Mouse (Mus musculus): ENCODE measurements at regions not wholly inside any gene's neighbourhood (a gene's known extent, or its start where the extent isn't known, plus 50 kb on each side); places are given as distances from the start of the nearest gene placed in this dataset.

DNA sequence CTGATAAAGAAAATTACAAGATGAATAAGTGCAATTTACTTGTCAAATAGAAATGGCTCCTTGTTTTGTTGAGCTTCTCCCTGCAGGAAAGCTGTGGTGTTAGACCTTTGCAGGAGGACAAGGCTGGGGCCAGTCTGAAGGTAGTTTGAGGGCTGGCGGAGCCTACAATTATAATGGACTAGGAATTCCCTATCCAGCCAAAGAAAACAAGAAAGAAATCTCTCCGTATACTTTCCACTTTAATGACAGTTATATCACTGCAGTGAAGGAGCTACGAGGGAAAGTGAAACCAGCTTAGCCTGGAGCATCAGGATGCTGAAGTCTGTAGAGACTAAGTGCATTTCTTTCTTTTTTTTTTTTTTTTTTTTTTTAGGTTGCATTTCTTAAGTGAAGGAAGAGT is 104.8 kb upstream of the Sstr4 start:
- no peak for DNase-seq (ENCODE audit: low read depth)

DNA sequence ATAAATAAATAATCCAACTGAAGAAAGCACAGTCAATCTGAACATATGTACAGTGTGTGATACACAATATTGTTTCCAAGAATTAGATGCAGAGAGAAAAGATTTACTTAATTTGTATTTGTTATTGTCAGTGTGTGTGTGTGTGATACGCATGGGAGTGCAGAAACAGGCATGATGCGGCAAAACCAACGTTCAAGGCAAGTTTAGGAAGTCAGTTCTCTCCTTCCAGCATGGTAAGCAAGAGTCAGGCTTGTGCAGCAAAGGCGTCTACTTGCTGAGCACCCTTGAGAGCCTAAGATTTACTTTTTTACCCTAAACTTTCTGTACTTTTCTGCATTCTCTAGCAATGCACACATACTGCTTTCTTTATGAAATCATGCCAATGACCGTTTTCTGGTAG is 102.7 kb upstream of the Sstr4 start:
- no peak for DNase-seq (ENCODE audit: low read depth)

DNA sequence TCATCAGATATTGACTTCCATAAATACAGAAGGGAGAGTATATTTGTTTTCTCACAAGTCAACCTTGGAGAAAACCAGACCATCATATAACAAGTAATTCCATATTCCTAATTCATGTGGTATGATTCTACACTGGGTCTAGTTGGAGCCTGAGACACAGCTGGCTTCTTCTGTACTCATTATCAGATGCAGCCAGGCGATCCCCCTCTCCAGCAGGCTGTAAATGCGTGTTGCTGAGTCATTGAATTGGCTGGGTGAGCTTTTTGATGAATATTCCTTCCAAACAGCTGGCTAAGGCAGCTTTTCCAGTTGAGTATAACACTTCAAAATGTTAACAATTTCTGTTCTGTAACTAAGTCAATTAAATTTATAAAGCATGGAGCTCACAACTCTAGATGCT is 102.2 kb upstream of the Sstr4 start:
- DNase-seq (ENCODE audit: low read depth): peak; percentile 1

DNA sequence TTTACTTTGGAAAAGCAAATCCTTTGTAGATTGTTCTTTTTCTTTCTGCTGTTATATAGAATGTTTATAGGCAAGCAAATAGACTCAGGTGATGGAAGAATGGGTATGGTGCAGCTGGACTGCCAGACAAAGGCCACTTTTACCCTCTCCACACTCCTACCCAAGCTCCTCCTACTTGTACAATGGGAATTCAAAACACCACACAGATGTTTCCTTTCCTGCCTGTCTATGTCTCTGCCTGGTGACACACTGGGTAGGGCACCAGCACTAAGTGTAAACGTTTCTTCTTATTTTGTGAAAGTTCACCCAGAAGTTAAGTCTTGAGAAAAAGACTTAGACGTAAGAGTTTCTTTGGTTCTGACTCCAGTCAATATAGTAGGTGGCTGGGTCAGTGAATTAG is 94.3 kb upstream of the Sstr4 start:
- DNase-seq (ENCODE audit: low read depth): no peak

DNA sequence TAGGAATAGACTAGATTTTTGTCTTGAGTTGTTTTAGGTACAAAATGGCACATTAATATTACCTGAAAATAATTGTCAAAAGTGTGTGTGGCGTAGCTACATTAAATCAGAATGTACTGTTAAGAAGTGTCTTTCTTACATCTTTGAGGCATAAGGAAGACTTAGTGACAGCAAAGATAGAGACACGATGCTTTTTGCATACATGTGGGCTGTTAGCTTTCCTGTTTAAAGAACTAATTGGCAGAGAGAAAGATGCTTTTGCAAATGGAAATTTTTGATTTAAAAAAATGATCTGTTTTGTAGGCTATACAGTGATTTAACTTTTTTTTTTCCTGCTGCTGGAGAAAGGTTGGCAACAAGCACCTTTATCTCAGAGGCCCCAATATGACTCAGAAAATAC is 82.9 kb upstream of the Sstr4 start:
- DNase-seq (ENCODE audit: low read depth): no peak

DNA sequence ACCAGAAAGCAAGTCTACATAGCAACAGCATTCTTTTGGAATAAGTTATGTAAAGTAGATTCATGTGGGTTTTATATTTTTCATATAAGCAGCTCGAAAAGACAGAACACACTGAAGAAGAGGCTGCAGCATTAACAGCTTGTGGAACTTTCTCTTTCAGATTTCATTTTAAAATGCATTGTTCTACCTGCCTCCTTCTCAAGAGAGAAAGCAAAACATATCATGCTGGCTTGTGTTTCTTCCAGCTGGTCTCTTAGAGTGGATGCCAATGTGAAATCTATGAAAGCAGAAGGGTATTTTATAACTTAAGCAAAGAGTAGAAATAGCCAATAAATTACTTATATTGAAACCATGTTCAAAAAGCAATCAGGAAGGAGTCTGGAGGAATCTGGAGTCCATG is 74.2 kb upstream of the Sstr4 start:
- DNase-seq (ENCODE audit: low read depth): no peak

DNA sequence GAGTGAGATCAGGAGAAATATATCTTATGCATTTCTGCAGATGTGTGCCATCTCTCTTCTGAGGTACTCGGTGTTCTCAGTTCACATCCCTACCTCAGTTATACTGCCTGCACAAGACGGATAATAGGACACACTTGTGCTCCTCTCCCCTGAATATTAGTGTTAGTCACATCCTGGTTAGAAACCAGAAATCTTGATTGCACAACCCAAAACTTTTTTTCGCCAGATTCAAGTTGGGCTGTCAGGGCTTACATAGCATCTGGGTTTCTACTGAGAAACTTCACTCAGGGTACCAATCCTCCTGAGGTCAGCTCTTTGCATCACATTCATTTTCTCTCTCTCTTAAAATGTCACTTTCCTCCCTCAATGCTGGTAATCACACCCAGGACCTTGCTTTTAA is 69.8 kb upstream of the Sstr4 start:
- no peak for DNase-seq (ENCODE audit: low read depth)

DNA sequence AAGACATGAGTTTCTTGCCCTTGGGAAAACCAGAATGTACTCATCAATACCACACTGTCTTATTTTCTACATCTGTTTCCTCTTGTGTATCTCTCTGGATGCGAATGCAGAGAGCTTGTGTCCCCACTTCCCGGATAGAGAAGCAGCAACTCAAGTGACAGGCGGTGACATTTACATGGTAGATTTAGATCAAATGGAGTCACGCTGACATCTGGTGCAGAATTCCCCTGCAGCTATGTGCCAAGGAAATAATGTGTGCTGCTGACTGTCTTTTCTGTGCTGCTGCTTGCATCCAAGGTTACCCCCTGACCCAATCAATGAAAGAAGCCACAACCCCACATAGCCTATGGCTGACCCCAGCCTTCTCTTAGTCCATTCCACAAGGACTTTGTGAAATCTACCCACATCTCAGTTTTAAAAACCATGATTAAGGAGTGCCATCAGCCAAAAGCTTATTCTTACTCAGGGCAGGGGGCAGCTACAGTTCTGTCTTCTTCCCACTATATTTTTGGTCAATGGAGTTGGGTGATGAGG is 69.2 kb upstream of the Sstr4 start:
- DNase-seq (ENCODE audit: low read depth): no peak

DNA sequence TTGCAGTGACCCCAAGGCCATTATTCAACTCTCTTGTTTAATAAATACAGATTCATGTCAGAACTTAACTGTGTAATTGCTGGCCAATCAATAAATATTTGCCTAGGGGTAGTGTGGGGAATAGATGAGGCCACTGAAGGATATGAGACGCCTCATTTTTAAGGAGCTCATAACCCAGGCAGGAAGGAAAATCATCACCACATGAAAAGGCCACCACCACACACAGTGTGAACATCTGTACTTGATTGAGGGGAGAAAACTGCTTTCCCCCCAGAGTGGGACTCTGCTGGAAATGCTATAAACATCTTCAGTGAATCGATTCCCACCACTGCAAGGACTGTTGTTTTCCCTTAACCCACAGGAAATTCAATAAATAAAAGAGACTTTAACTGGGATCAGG is 68.7 kb upstream of the Sstr4 start:
- DNase-seq (ENCODE audit: low read depth): no peak

DNA sequence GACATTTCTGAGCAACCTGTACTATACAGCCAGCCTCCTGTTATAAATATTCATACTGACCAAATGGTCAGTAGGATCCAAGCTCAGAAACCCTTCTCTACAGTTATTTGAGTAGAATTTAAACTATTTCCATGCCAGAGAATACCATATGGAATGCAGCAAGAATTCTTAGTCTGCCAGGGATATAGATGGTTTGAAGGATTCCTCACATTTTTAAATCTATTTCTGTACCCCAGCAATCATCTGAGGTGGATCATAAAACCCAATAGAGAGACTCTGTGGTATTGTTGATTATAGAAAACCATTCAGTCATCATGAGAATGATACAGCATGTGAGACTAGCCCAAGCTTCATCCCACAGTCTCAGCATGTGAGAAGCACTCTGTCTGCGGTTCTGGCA is 67.6 kb upstream of the Sstr4 start:
- no peak for DNase-seq (ENCODE audit: low read depth)

DNA sequence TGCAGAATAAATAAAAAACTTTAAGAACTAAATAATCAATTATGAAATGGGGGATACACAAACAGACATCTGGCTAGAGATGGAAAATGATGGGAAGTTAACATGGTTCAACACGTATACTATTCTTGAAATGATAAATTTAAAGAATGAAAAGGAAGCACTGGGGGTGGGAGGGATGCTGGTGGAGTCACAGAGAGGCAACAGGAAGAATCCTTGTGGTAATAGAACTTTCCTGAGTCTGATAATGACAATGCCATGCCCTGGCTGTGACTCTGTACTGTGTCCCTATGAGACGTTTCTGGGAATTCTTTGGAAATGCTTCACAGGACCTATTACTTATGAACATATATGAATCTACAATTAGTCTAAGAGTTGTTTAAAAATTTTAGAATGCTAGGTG is 64.8 kb upstream of the Sstr4 start:
- DNase-seq (ENCODE audit: low read depth): no peak

DNA sequence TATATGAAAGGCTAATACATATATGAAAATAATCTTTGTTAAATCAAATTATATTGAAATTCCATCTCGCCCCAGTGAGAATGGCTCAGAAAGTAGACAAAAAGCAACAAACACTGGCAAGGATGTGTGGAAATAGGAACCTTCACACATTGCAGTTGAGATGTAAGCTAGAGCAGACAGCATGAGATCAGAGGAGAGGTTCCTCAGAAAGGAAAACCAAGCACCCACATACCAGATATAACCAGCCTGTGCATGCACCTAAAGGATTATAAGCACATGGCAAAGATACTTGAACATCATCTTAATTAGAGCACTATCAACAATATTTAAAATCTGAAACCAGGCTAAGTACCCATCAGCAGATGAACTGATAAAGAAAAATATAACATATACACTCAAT is 60.6 kb upstream of the Sstr4 start:
- no peak for DNase-seq (ENCODE audit: low read depth)

DNA sequence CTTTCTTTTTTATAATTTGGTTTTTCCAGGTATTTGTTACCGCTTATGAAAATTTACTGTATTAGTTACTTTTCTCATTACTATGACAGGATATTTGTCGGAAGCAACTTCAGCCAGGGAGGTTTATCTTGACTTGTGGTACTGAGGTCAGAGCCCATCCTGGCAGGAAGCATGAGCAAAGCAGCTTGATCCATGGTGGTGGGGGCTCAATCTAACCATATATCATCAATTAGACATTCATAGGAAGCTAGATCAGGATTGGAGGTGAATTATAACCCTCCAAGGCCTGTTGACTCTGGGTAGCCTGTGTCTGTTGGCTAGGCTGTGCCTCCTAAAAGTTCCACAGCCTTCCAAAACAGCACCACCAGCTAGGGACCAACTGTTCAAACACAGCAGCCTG is 58.5 kb upstream of the Sstr4 start:
- DNase-seq (ENCODE audit: low read depth): no peak

DNA sequence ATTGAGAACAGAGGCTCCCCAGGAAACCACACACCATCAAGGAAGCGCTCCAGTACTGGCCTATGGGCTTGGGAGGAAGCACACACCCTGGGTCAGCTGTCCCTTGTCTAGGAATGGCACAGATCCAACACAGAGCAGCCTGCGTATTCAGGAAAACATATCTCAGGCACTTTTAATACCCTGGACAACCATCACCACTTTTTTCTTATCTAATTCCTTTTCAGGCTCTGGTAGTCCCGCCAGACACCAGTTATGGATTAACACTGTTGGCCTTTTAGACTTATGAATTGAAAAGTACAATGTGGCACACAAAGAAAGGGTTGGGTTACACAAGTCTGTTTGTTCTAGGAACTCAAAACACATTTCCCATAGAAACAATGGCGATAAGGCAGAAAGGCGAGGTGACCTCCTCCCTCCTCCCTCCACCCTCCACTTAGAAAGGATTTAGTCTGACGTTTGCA is 56.8 kb upstream of the Sstr4 start:
- no peak for DNase-seq (ENCODE audit: low read depth)

DNA sequence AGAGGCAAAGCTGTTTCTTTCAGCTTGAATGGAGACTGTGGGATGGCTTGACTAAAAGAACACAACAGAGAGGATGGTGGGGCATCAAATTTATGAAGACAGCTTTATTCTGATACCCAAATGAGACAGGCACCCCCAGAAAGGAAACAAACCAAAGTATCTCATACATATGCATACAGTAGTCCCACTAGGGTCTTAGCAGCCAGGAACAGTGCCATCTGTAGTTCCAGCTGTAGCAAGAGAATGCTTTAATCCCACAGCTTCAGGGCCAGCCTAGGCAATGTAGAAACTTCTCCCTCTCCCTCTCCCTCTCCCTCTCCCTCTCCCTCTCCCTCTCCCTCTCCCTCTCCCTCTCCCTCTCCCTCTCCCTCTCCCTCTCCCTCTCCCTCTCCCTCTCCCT is 56.2 kb upstream of the Sstr4 start:
- DNase-seq (ENCODE audit: low read depth): no peak

DNA sequence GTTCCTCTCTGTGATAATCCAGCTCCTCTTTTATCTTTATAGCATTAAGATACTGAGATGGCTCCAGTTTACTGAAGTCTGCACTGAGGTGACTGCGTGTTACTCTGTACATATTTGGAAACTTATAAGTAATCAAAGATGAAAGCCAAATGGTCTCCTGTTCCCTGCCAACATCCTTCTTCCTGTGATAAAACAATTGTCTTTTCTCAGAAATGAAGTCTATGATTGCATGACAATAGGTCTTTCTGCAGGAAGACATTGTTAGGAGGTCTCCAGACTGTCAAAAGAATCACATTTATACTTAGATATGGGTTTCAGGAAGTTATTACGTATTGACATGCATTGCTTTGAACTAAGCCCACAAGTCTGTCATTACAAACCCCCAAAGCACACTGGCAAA is 51.0 kb upstream of the Sstr4 start:
- DNase-seq (ENCODE audit: low read depth): no peak

Measured in c-Kit-positive CD71-positive TER-119-negative erythroid progenitor cells, embryonic 14.5 days (primary cell).